Mouse (Mus musculus) testis, postnatal 14 days (tissue): ENCODE results near the gene Susd6.

ENCODE experiments used
- DNase-seq: peaks from one replicate; pipeline ENCODE4 v3.0.0; 2021; ENCODE audit warnings: low spot score

Susd6 gene

DNA sequence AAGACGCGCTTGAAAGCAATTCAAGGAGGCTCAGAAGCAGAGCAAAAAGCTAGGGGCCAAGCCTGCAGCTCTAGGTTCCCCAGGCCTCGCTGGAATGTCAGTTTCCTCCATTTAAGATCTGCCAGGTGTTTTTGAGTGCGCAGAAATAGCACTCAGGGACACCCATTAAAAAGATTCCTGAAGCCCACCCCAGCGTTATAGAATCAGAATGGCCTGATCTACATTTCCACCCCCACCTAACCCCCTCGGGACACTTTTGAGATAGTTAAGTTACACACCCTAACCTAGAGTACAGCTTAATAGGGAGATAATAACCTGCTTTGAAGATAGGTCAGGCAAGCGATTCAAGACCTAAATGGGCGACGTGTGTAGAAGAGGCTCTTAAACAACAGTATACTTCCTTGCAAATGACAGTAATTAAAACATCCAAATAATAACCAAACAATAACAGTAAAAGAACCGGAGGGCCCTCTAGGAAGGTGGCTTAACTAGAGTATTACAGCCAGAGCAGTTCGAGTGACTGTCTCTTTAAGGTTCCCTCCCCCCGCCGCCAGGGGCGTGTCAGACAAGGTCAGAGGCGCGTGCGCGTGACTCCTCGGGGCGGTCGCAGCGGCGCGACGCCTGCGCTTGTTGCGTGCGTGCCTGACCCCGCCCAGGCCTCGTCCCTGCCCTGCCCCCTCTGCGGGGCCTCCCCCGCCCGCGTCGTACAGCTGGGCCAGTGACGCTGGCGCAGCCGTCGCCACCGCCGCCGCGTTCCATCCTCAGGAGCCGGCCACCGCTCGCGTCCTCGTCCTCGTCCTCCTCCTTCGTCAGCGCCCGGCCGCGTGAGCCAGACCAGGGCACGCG lies at the start of gene Susd6:
Susd6 (plus strand) TSS at position 662 of the 846 bp plus-strand sequence.
- DNase-seq = peak; percentile 98

DNA sequence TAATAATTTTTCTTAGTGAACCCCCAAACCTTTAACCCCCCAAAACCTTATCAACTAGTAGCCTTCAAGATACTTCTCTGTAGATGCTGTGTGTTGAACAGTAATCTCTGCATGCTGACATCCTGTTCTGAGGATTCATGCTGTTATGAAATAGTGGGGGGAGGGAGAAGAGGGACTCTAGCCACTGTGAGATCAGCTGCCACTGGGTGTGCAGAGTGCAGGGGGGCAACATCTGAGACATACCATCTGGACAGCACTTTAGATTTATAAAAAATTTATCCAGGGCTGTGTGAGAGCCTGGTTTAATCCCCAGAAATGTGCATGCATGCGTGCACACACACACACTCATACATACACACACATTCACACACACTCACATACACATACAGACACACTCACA lies 45.7 kb upstream of the Susd6 start:
- no peak for DNase-seq

DNA sequence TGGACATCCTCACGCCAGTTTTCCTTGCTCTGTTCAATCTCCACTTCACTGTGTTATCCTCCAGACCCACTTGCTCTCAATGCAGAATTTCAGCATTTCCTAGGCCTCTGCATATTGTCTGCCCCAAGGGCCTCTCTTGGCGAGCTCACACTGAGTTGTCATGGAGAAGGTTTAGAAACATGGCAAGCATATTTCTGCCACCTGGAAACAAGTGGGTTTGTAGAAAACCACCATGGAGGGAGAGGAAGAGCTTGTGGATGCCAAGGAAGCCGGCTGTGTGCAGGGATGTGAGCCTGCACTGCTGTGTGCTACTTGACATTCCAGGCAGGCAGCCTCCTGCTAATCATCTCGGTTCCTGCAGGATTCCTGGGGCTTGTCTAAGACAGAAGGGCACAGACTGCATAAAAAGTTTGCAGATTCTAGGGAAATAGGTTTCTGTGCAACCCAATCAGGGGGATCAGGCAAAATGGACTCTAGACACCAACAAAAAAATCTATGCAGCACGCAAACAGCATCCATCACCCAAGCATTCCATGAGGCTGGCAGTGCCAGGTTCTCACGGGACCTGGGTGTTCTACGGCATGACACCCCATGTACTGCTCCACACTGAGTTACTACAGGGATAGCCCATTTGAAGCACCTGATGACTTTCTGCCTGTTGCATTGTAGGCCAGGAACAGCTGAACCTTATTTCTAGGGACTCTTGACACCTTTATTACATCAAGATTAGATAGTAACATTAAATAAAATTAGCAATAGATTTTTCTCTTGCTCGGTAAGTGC lies 44.1 kb upstream of the Susd6 start:
- DNase-seq = no peak

DNA sequence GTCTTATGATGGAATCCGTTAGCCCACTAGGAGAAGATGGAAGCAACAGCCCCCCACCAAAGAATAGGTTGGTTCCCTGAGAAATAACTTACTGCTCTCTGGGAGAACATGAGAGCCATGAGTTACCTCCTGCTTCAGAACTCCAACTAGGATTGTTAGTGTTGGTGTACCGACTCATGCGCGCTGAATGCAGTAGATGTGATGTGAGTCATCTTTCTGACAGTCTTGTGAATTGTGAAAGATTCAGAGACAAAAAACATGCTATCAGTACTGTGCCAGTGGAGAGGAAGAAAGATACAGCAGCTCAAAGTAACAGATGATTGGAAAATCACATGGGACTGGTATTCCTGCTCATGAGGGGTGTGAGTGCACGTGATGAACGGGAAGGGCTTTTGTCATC lies 38.8 kb upstream of the Susd6 start:
- no peak for DNase-seq

DNA sequence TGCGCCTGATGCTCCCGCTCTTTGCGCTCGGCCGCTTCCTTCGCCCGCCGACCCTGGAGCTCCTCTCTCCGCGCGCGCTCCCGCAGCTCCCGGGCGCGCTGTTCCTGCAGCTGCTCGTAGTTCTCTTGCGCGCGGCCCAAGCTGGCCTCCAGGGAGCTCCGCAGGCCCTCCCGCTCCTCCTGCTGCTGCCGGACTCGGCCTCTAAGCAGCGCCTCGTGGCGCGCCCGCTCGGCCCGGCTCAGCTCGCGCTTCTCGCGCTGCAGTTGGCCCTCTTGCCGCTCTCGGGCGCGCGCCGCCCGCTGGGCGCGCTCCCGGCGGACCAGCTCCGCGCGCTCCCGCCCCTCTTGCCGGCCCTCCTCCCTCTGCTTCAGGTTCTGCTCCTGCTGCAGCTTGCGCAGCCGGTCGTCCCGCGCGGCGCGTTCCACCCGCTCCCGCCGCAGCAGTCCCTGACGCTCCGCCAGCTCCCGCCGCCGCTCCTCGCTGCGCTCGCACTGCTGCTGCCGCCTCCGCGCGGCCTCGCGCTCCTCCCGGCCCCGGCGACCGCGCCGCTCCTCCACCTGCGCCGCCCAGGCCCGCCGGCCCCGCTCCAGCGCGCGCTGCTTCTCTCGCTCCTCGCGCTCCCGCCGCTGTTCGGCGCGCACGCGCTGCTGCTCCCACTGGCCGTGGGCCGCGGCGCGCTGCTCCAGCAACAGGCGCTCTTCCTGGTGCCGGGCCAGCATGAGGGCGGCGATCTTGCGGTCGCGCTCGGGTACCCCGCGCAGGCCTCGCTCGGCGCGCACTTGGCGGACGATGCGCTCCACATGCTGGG lies 32.4 kb upstream of the Susd6 start:
- DNase-seq = peak; percentile 81

DNA sequence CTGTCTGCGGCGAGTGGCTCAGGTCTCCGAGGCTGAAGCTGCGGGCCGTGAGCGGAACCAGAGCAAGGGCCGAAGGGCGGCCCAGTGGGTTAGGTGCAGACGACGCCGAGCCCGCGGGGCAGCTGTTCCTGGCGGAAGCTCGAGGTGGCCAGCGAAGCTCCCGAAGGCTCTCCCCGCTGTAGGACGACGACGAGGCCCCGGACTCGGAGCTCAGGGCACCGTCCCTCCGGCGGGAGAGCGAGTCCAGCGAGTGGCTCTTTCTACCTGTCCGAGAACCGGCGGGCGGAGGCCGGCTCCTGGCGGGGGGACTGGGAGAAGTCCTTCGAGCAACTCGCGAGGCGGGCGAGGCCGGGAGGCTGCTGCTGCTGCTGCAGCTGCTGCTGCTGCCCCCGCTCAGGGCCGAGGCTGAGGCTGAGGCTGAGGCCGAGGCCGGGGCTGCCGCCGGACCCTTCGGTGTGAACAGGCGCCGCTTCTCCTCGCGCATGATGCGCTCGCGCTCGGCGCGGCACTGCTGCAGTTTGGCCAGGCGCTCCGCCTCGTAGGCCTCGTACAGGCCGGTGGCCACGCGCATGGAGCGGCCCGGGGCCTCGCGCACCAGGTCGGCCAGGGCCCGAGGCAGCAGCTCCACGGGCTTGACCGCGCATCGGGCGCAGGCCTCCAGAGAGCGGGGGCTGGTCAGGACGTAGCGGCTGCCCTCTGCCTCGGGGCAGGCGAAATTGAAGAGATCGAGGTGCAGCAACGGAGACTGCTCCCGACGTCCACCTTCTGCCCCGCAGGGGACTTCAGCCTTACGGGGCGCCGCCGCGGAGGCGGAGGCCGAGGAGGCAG lies 31.5 kb upstream of the Susd6 start:
- peak; percentile 45 for DNase-seq

DNA sequence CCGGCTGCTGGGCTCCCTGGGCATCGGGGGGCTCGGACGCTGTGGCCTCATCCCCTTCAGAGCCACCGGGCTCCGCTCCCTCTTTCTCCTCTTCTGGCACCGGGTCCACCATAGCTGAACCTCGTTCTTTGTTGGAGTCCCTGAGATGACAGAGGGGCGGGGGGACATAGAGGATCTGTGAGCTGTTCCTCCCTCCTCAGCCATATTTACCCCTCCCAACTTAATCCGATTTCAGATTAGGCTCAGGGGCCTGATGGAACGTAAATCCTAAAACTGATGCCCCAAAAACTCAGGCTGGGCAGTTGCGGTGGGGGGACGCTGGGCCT lies 31.0 kb upstream of the Susd6 start:
- no peak for DNase-seq

DNA sequence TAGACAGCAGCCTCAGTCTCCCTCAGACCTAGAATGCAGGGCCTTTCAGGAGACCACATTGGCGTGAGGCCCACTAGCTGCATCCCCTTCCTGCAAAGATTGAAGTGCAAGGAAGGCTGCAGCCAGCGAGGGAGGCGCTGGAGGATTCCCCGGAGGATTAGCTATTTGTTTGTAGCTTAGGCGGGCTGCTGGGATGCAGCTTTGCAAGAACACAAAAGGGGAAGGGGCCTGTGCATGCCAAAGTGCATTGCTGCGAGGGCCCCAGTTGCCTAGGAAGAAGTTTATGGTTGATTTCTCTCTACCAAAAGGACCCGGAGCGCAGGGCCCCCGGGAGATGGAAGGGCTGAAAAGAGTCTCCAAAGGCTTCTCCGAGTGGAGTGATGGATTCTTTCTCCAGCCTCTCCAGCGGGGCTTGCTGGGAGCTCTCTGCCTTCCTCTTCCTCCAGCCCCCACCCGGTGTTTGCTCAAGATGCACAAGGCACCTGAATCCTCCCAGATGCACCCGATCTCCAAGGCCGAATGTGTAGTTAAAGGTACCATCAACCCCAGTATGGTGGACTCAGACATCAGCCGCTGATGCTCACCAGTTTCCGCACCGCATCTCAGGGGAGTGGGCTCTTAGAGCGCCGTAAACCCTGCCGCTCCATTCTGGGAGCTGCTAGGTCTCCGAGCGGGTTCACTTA lies 30.5 kb upstream of the Susd6 start:
- no peak for DNase-seq

DNA sequence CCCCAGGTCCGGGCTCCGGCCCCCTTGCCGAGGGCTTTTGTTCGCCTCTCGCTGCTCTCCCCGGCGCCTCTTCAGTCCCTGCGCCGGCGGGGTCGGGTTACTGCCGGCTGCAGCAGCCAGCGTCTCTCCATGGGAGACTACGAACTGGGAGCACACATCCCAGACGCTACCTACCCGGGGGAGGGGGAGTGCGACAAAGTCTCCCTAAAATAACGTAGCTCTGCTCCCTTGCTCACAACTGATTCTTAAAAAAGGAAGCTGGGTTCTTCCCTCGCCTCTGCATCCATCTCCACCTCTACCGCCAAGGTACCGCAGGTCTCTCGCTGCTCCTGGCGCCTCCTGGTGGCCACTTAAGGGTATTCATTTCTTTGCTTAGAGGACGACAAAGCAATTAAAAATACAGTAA lies 29.9 kb upstream of the Susd6 start, which contains the start of gene Ccdc177:
Ccdc177 (minus strand) TSS at position 292 of the 406 bp plus-strand sequence.
- peak; percentile 74 for DNase-seq

DNA sequence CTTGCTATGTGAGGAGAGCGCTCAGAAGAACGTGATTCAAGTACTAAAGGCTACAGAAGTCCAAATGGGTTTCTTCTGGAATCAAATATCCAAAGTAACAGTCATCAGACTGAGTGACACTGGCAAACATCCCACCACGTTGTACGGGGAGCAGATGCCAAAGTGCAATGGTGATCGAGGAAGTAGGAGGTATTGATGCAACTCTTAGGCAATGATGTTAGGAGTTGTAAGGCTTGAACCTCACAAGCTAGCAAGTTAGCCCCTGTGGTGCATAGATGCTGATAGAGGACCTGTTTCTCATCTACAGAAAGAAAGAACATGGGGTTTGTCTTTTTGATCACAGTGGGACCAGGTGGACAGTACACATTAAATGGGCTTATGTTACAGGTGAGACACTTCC lies 27.3 kb upstream of the Susd6 start:
- DNase-seq = no peak

DNA sequence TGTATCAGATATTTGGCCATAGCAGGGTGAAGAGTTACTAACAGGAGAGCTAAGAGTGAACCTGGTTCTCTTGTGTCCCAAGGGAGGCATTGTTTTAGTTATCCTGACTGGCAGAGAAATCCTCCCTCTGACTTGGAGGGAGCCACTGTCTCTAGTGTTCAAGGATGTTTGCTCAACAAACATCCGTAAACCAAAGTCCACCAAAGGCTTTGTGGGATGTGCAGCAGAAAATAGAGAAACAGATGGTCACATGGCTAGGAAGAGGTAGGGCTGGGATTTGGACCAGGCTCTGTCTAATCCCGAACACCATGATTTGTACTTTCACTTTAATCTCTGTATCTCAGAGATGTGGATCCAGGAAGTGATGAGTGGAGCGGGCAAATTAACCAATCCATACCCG lies 26.2 kb upstream of the Susd6 start:
- DNase-seq = no peak

DNA sequence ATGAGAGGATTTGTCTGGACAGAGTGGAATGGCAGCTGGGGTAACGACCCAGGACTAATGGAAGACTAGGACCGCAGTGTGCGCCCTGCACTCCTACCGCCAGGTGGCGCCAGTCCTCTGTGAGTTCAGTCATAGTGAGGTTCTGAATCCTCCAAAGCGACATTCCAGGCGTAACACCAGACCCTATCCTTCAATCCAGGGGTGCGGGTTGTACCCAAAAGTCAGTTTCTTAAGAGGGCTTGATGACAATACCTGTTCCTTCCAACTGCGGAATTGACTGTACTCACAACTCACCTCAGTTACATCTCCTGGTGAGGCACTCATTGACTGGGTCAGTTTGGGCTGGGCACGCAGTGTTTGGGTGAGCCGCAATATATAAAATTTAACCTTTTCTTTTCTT lies 20.6 kb upstream of the Susd6 start:
- peak; percentile 69 for DNase-seq

DNA sequence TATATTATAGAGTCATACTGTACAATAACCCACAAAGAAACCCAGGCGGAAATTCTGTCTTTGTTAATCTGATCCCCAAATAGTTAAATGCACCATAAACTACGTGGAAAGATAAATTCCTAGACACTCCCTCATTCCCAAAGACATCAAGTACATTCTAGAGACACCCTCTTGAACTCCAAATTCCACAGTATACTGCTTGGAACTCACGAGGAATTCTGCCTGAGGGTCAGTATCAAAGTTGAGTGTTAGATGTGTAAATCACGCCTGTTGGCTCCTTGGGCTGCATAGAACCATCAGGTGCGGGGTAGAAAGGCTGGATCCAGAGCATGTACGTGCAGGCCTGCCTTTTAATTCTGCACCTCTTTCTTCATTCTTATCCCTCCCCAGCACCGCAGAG lies 15.5 kb upstream of the Susd6 start:
- no peak for DNase-seq

DNA sequence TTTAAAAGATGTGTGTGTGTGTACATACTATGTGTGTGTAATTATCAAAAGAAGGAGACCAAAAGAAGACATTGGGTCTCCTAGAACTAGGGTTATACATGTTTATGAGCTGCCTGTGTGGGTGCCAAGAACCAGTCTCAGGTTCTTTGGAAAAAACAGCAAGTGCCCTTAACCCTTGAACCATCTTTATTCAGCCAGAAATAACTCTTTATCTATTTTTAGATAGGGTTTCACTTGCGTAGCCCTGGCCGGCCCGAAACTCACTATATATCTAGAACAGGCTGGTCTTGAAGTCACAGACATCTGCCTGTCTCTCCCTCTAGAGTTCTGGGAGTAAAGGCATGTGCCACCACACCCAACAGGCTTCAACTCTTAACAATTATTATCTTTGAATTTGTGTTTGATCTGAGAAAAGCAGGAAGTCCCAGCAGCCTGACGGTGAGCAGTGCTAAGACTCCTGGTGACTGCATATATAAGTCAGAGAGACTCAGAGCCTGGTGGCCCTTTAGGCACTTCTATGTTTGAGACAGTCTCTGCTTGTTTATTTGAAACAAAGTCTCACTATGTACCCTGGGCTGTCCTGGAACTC lies 14.2 kb upstream of the Susd6 start:
- DNase-seq = no peak

DNA sequence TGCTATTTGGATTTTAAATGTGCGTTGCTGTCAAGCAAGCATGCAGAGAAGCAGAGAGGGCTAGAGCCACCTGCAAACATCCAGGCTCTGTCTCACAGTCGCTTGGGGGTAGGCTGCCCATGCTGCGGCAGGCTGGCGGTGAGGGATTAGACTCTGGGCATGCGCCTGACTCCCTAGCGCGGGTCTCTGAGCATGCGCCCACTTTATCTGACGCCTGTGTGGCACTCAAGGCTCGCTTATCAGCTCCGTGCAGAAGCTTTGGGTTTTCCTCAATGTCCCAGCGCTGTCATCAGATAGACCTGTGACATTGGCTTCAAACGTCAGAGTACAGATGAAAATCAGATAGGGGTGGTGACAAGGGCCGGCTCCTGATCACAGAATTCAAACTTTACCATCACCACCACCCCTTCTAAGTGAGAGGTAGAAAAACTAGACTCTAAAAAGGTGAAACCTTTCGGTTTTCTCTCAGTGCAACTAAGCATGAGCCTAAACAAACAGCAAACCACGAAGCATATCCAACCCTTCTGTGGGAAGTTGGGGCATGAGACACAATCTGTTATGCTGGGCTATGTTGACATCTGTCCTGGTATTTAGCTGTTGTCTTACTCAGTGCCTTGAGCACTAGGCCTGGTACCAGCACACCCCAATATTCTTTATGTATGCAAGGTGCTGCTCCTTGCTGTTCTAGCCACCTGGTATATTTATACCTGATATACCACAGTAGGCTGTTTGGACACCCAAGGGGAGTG lies 11.9 kb upstream of the Susd6 start:
- no peak for DNase-seq

DNA sequence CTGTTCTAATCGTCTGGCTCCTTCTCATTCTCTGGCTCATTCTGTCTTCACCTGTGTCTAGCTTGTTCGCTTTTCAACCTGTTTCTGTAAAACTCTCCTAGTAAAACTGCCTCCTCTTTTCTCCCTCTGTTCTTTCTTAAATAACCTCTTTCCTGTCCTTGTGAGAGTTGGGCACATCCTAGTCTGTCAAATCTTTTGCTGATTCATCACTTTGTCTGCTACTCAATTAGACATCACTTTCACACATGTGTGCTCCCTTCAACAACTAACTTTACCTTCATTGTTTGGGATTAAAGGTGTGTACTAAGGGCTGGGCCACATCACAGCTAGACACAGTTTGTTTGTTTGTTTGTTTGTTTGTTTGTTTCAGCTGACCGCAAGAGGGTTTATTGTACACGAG lies 10.6 kb upstream of the Susd6 start:
- no peak for DNase-seq

DNA sequence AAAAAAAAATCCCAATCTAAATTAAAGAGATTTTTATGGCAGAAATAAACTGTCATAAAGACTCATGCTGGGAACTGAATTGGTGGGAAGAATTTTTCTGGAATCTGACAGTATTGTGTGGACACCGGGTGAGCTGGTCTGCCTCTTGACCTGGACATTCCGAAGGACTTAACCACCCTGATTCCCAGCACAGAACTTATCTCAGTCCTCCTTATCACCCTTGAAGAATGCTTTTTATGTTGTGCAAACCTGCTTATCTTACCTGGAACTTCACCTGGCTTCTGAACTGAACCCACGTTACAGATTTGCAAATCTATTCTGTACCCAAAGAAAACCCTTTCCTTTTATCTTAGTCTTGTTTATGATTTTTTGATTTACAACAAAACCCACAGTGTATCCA lies 8.1 kb upstream of the Susd6 start:
- no peak for DNase-seq

DNA sequence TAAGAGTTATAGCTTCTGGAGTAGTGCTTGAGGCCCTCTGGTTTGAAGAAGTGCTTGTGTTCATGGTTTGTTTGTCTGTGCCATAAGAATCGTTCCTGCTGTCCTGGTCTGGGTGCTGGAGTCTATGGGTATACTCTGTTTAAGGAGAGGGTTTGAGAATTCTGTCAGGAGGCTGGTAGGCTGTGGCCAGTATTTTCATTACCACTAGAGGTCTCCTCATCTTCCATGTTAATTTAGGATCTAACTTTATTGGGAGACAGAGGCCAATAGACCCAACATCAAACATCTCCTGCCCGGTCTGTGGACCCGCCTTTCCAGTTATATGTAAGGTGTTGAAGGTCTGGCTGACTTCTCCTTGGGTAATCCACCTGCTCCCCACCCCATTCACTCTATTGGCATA lies 7.4 kb upstream of the Susd6 start:
- DNase-seq = no peak

DNA sequence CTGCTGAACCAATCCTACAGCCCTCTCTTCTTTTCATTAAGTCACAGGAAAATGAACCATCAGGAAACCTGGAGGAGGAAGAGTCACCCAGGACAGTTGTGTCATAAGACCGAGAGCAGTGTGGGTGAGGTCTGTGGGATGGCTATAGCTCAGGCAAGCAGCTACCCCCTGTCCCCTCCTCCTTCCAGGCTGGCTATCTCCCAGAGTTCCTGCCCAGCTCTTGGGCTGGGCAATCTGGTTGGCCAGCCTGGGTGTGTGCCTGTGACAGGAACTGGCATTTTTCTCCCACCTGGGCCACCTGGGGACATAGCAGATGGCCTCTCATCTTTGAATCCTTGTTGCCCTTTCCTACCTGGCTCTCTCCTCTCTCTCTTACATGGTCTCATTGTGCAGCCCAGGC lies 6.4 kb upstream of the Susd6 start:
- DNase-seq = no peak

DNA sequence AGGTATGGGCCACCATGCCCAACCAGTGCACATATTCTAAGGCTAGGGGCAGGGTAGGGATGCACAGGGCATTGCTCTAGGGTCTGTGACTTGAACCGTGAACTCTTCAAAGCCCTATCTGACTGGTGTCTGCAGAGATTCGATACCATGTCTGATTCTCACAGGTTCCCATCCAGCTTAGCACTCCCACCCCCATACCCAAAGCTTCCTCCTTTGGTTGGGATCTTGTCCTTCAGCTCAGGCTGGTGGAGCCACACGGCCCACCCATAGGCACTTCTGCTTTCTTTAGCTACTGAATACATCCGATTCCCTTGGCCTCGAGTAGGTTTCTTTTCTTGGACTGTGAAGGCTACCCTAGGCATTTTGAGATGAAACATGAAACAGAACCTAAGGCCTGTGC lies 5.3 kb upstream of the Susd6 start:
- DNase-seq = no peak
